ENCODE assay signal across 10 mouse cellular contexts in genomic region chr5:98027688-98028389, GRCm38 (mm10). TPM values are rescaled to one million over a fixed set of nuclear protein-coding genes. Genes with fewer than 3 reads are reported as not detected.
DNase-seq lines count a peak whose midpoint lies in the region; ATAC-seq and TF ChIP-seq lines count a peak whose summit lies in the region.
"Had no signal": no experiment of that assay in that cellular context is flagged by ENCODE, and none has a peak within 500 bp of the region (broad histone marks: within the 10 kb centered on the region; RNA-seq: fewer than 3 reads in every experiment).

No protein-coding gene starts in this region.

- peak overlapping the region; percentile 97 for H3K27ac ChIP-seq in heart, embryonic 15.5 days
- peak overlapping the region; percentile 47 for H3K27ac ChIP-seq in MEL (ENCODE audit: control insufficient read depth, low read depth, low read length)
- no peak overlapping the region for H3K27ac ChIP-seq in embryonic facial prominence, embryonic 15.5 days (replicated peaks)
- H3K27ac ChIP-seq in liver, embryonic 16.5 days (ENCODE audit: low read length) = peak overlapping the region; percentile 23

- peak overlapping the region; percentile 83 for H3K4me3 ChIP-seq in heart, embryonic 15.5 days
- peak overlapping the region in 1 of 2 experiments; percentile 24; a peak in 2 of 4 replicates for H3K4me3 ChIP-seq in MEL (ENCODE audit: control insufficient read depth in 1 of 2, insufficient read depth in 1 of 2, low read depth in 2 of 2, low read length in 2 of 2)
- peak overlapping the region; percentile 18; the same call in 1 of the 2 replicates for H3K4me3 ChIP-seq in embryonic facial prominence, embryonic 15.5 days (replicated peaks)
- no peak overlapping the region for H3K4me3 ChIP-seq in liver, embryonic 16.5 days (ENCODE audit: low read depth, low read length)

- 24% methylated on average over 8 of the region's 8 CpGs for WGBS in heart, embryonic 15.5 days
- WGBS in embryonic facial prominence, embryonic 15.5 days = 69% methylated on average over 8 of the region's 8 CpGs
- 34% methylated on average over 8 of the region's 8 CpGs for WGBS in liver, embryonic 16.5 days (ENCODE audit: insufficient replicate concordance)

- H3K27me3 ChIP-seq in heart, embryonic 15.5 days = no peaks in the 10 kb centered on the region
- H3K27me3 ChIP-seq in MEL (ENCODE audit: control insufficient read depth in 1 of 2, insufficient read depth in 2 of 2, low read length in 2 of 2) = no peaks in the 10 kb centered on the region
- no peaks in the 10 kb centered on the region for H3K27me3 ChIP-seq in embryonic facial prominence, embryonic 15.5 days
- H3K27me3 ChIP-seq in liver, embryonic 16.5 days (ENCODE audit: control insufficient read depth, insufficient read depth, low read depth, low read length) = no peaks in the 10 kb centered on the region; the same call in 1 of the 2 replicates

- peaks cover 17% of the 10 kb centered on the region for H3K4me1 ChIP-seq in heart, embryonic 15.5 days (replicated peaks)
- H3K4me1 ChIP-seq in MEL (ENCODE audit: control insufficient read depth in 1 of 2, insufficient read depth in 2 of 2, low read length in 2 of 2) = peaks cover 12 to 21% of the 10 kb centered on the region in 2 experiments
- peaks cover 5% of the 10 kb centered on the region; the same call in 1 of the 2 replicates for H3K4me1 ChIP-seq in embryonic facial prominence, embryonic 15.5 days
- no peaks in the 10 kb centered on the region; the same call in 1 of the 2 replicates for H3K4me1 ChIP-seq in liver, embryonic 16.5 days (ENCODE audit: control insufficient read depth, low read depth, low read length)

- peak in 1 of 2 experiments; percentile 35; a peak in 1 of 4 replicates for TF ChIP-seq EP300 in MEL (IDR thresholded peaks at IDR 0.05; ENCODE audit: low read depth in 1 of 2, low read length in 2 of 2)

- no peak for TF ChIP-seq POLR2A in MEL (IDR thresholded peaks at IDR 0.05; ENCODE audit: control insufficient read depth in 1 of 2, insufficient read depth in 1 of 2, low read depth in 1 of 2, low read length in 2 of 2, poor library complexity in 1 of 2)

- H3K36me3 ChIP-seq in heart, embryonic 15.5 days = peaks cover 24% of the 10 kb centered on the region
- peaks cover 0 to 26% of the 10 kb centered on the region in 2 experiments; a peak in 2 of 4 replicates for H3K36me3 ChIP-seq in MEL (ENCODE audit: control insufficient read depth in 1 of 2, insufficient read depth in 2 of 2, low read length in 2 of 2)
- peaks cover 18% of the 10 kb centered on the region for H3K36me3 ChIP-seq in embryonic facial prominence, embryonic 15.5 days
- no peaks in the 10 kb centered on the region for H3K36me3 ChIP-seq in liver, embryonic 16.5 days (ENCODE audit: control insufficient read depth, insufficient read depth)

- no peak for DNase-seq in heart, adult 9 months (ENCODE audit: low spot score in 2 of 2)
- peak; percentile 62 for DNase-seq in MEL (ENCODE audit: low read depth, low spot score)
- DNase-seq in cerebellum, adult 8-10 months = no peak
- DNase-seq: kidney, postnatal 10 days; right cerebral cortex, postnatal 14 days had no signal

- no peak for TF ChIP-seq RAD21 in MEL (IDR thresholded peaks at IDR 0.05; ENCODE audit: low read depth, low read length)

- ATAC-seq in heart, embryonic 15.5 days (replicated peaks; ENCODE audit: insufficient number of reproducible peaks, insufficient read depth, low FRiP score, low read depth) = no peak
- no peak for ATAC-seq in embryonic facial prominence, embryonic 15.5 days (ENCODE audit: insufficient number of reproducible peaks, low FRiP score, low TSS enrichment, low read depth)
- no peak; the same call in 1 of the 2 replicates for ATAC-seq in liver, embryonic 16.5 days (ENCODE audit: low read depth)
- ATAC-seq in erythroblast, adult 5-6 weeks (replicated peaks; ENCODE audit: low FRiP score, poor library complexity, severe bottlenecking) = no peak
- ATAC-seq: forebrain, embryonic 14.5 days had no signal

- TF ChIP-seq CTCF in MEL (IDR thresholded peaks at IDR 0.05 in 2 of 3, conservative IDR thresholded peaks at IDR 0.05 in 1 of 3; ENCODE audit: control insufficient read depth in 1 of 3, insufficient read depth in 1 of 3, low read depth in 2 of 3, low read length in 3 of 3, poor library complexity in 1 of 3, severe bottlenecking in 1 of 3) = no peak

- no peaks in the 10 kb centered on the region for H3K9me3 ChIP-seq in heart, embryonic 15.5 days (replicated peaks)
- no peaks in the 10 kb centered on the region for H3K9me3 ChIP-seq in MEL (replicated peaks; ENCODE audit: insufficient read depth, low read length)
- H3K9me3 ChIP-seq in embryonic facial prominence, embryonic 15.5 days (replicated peaks) = no peaks in the 10 kb centered on the region
- H3K9me3 ChIP-seq in liver, embryonic 16.5 days (replicated peaks; ENCODE audit: control insufficient read depth, low read length) = no peaks in the 10 kb centered on the region

- 0 out of 2 replicates have a peak overlapping the region, but pooled peaks have one; percentile 22 for H3K9ac ChIP-seq in heart, embryonic 15.5 days
- H3K9ac ChIP-seq in MEL (ENCODE audit: control insufficient read depth, low read depth, low read length, poor library complexity, severe bottlenecking) = peak overlapping the region; percentile 15; the same call in 1 of the 2 replicates
- no peak overlapping the region for H3K9ac ChIP-seq in embryonic facial prominence, embryonic 15.5 days
- H3K9ac ChIP-seq in liver, embryonic 16.5 days (ENCODE audit: low read depth, low read length) = no peak overlapping the region

- peak overlapping the region; percentile 81 for H3K4me2 ChIP-seq in heart, embryonic 15.5 days
- no peak overlapping the region for H3K4me2 ChIP-seq in embryonic facial prominence, embryonic 15.5 days (replicated peaks)
- no peak overlapping the region for H3K4me2 ChIP-seq in liver, embryonic 16.5 days (ENCODE audit: low read depth, low read length)

- peaks cover 8% of the 10 kb centered on the region for H3K79me2 ChIP-seq in MEL (ENCODE audit: control insufficient read depth, insufficient read depth, low read length, poor library complexity)

TF ChIP-seq in MEL, 35 proteins besides CTCF, POLR2A, EP300 and RAD21:
- TF ChIP-seq MAFK (IDR thresholded peaks at IDR 0.05; ENCODE audit: borderline replicate concordance, low read depth, low read length) = no peak
- peak; percentile 4; the same call in 1 of the 2 replicates for TF ChIP-seq GATA1 (IDR thresholded peaks at IDR 0.05; ENCODE audit: low read depth, low read length)
- TF ChIP-seq SMC3 (IDR thresholded peaks at IDR 0.05; ENCODE audit: low read depth, low read length) = no peak
- peak; percentile 45; the same call in 1 of the 2 replicates for TF ChIP-seq SIN3A (IDR thresholded peaks at IDR 0.05; ENCODE audit: low read length)

RNA-seq across cellular contexts. Expression of gene Antxr2, which starts 3.0 kb away (rescaled TPM):
- 52.2 and 56.1 TPM in 2 replicates for polyA plus RNA-seq in heart, embryonic 15.5 days (2015; fragmentation: Nextera tagmentation; extraction: Ambion mirVana)
- total RNA-seq in MEL (2012; rRNA removed) = 3.6 and 4.3 TPM in 2 replicates
- polyA plus RNA-seq in MEL (2012; ENCODE audit: insufficient read depth in 1 of 2, insufficient read length in 2 of 2, low read depth in 1 of 2, low replicate concordance in 2 of 2, missing spikeins in 1 of 2) = 1 to 10 TPM in 1 of 2 experiments, not detected in 1; 5.0 TPM
- 25.6 and 26.6 TPM in 2 replicates for polyA plus RNA-seq in embryonic facial prominence, embryonic 15.5 days (2015; fragmentation: Nextera tagmentation; extraction: Ambion mirVana)
- 7.3 and 7.8 TPM in 2 replicates for polyA plus RNA-seq in liver, embryonic 16.5 days (2015; fragmentation: Nextera tagmentation; extraction: Ambion mirVana)
- total RNA-seq in erythroblast, adult 5-6 weeks (2015; ENCODE audit: low replicate concordance) = 3.1 and 7.3 TPM in 2 replicates
- total RNA-seq in erythroblast, adult 5-6 weeks (2017; ENCODE audit: low replicate concordance) = 4.8 and 4.9 TPM in 2 replicates

Comparison
In these comparisons a context has a peak if more than half of its experiments do, and no peak if none do; other contexts are left out.
1. H3K9ac ChIP-seq: peak in heart, embryonic 15.5 days (single experiment) and MEL (single experiment); none in embryonic facial prominence, embryonic 15.5 days (single experiment) and liver, embryonic 16.5 days (single experiment).